Mouse (Mus musculus) cerebellum, adult 8-10 months (tissue): ENCODE data around the gene Jarid2.

Source experiments
- DNase-seq: peaks from one replicate; pipeline ENCODE4 v3.0.0; 2022

Jarid2 gene

GRCm38 (mm10) chr13:44784551-44784950 is 55.3 kb downstream of the Jarid2 start:
- DNase-seq, result no peak

GRCm38 (mm10) chr13:44786291-44786690 is 57.0 kb downstream of the Jarid2 start:
- DNase-seq, result peak; percentile 55

DNA sequence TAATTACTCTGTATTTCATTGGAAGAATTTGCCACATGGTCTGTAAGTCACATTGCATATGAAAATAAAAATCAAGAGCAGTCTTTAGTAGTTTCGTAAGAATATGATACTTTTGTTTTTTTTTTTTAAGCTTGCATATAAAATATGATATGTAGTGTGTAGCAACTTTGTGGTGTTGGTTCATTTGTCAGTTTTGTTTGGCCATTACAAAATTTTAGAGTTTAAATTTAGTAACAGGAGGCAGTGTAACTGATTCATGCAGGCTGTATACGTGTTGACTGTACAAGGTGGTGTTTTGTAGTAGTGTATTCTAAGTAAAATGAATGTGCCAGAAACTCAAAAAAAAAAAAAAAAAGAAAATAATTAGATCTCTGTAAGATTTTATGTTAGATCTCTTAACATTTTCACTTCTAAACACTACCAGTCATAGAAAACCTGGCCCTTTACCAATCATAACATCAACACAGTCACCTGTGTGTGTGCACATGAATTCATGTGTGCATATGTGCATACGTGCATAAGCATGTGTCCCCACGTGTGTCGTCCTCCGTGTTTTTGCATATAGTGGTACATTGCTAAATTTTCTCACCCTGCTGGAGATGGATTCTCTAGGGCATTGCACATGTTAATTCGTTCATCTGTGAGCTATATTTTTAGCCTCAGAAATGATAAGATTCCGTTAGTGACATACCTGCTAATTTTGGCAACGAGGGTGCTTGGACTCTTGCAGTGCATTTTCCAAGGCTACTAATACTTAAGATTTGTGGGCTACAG is 59.3 kb downstream of the Jarid2 start:
- no peak for DNase-seq

GRCm38 (mm10) chr13:44789982-44790381 is 60.7 kb downstream of the Jarid2 start:
- no peak for DNase-seq

DNA sequence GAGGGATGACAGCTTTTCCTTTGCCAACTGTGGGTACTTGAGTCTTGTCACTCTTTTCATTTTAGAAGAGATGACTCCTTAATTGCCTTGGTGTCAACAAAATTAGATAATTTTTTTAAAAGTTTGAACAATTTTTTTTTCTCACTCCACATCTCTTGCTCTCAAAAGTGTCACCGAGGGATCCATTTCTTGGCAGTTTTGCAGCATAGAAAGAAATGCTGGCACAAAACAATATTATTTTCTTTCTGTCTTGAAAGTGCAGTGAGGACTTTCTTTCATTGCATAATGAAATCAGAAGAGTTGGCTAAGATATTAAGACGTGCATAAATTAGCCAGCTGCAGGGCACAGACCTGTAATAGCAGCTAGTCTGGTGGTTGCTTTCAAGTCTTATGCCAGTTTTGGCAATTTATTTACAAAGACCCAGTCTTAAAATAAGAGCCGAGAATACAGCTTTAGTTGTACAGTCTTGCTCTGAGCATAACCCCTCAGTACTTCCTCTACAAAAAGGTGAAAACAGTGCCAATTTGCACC is 63.2 kb downstream of the Jarid2 start:
- no peak for DNase-seq

DNA sequence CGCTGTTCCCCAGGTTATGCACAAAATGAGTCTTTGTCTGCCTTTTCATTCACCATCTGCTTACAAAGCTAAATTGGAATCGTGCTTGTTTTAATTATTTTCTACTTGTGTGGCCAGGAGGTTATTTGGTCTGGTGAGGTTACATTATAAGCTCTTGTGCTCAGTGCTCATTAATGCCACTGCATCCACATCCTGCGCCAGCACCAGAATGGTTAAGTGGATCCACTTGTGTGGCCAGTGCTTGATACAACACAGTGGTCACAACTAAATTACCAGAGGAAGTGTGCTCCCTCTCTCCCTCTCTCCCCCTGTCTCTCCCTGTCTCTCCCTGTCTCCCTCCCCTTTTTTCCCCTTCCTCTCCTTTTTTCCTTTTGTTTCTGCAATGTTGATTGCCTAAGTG is 66.6 kb downstream of the Jarid2 start:
- DNase-seq, result no peak

- DNase-seq, result no peak
These were observed 67.5 kb downstream of the Jarid2 start for GRCm38 (mm10) chr13:44796775-44797174.

- no peak for DNase-seq
These were observed 69.0 kb downstream of the Jarid2 start for GRCm38 (mm10) chr13:44798280-44798679.

DNA sequence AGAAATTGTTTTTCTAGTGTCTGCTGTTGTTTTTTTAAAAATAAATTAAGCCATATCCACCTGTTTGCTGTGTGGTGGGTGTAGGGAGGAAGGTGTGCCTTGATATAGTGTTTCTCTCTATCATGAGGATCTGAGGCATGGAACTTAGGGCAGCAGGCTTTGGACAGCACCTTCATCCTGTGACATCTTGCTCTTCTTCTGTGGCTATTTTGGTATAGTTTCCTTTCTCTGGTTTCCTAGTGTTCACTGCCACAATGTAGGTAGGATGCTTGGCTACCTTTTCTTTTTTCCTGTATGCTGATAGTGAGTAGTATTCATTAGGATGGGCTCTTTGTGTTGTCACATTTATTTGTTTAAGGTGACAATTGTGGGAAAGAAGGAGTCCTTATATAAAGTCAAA is 69.9 kb downstream of the Jarid2 start:
- no peak for DNase-seq

DNA sequence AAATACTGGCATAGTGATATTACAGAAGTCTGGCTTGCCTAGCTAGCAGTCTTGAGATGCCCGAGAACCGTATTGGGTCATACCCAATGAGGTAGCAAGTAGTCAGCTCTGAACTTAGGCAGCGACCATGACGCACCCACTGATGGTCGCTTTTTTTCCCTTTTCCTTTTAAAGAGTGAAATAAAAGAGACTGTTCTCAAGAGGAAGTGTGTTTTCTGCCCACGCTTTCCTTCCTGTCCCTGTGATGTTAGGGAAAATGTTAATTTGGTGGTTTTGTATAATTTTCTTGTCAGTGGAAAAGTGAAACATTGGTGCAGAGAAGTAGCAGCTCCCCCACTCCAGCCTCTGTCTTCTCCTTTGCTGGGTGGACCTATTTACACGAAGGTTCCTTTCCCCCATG is 70.8 kb downstream of the Jarid2 start:
- DNase-seq, result no peak

- no peak for DNase-seq
These were observed 75.6 kb downstream of the Jarid2 start for GRCm38 (mm10) chr13:44804876-44805275.

- DNase-seq, result no peak
These were observed 79.0 kb downstream of the Jarid2 start for GRCm38 (mm10) chr13:44808307-44808706.

DNA sequence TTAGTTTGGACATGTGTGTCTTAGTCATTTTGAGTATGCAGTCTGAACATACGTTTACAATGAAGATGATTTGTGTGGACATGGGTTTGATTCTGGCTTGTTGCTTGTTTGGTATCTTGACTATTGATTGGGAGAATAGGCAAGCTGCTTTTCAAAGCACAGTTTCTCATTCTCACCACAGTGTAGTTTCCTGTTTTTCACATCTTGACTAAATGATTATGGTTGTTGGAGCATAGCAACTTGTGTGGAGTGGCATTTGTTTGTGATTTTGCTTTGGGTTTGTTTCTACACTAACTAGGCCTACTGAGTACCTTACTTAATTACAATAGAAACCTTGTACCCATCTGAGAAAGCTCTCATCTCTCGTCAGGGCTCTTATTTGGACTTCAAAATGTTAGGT is 81.7 kb downstream of the Jarid2 start:
- no peak for DNase-seq

GRCm38 (mm10) chr13:44811601-44812000 is 82.3 kb downstream of the Jarid2 start:
- no peak for DNase-seq

DNA sequence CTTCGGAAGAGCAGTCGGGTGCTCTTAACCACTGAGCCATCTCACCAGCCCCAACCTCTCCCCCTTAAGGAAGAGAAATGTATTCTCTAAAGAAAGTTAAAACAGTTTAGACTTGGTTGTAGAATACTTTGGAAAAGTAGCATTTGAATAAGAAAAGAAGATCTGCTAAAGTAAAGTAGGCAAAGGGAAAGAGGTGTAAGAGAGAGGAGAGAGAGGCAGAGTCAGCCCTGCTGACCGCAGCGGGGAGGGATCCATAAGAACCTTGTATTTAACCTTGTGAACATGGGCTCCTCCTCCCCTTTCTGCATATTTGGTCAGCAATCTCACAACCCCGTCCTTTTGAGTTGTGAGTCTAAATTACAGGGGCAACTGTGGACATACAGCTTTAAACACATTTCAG is 83.1 kb downstream of the Jarid2 start:
- DNase-seq, result no peak

DNA sequence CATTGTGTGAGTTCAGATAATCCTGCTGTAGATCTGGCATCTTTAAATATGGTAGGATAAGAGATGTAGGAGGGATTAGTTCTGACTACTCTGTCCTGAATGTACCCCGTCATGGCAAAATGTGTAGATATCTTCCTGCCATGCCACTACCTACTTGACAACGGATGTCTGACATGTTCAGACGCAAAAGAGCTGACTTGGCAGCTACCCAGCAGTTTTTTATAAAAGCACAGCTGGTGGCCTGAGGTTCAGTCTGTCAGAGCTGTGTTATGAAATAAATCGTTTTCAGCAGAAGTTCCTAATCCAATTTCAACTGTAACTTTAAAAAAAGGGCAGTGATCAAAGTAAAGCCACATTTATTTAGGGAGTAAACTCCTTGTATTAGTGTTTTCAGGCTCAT is 90.1 kb downstream of the Jarid2 start:
- DNase-seq, result no peak

DNA sequence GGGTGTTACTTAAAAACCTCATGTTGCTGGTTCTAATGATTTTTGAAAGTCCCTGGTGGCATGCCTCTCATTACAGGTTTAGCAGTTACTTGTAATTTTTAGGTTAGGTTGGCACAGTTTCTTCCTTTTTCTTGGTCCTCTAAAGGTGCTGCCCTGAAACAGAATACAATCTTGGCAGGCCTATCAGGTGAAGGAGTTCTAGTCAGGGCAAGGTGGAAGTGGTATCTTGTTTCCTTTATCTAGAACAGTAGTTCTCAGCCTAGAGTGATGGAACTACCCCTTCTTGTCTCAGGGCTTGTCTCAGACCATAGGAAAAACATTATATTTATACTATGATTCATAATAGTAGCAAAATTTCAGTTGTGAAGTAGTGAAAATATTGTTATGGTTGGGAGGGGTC is 93.3 kb downstream of the Jarid2 start:
- no peak for DNase-seq

- no peak for DNase-seq
These were observed 99.6 kb downstream of the Jarid2 start for GRCm38 (mm10) chr13:44828903-44829302.

DNA sequence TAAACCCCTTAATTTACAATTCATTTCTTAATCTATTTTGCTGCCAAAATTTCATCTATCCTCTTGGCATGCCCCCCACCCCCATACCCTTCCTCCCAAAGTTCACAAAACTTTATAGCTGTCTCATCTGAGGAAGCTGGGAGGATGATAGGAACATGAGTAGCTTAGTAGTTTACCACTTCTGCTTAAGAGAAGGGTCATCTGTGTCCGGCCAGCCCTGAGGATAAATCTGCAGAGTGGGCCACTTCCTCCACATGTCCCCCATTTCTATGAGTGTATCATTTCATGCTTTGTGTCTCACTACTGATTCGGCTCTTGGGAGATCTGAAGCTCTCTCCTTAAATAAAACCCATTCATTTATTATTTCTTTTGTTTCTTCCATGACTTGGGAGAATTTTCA is 102.8 kb downstream of the Jarid2 start:
- no peak for DNase-seq

GRCm38 (mm10) chr13:44832866-44833265 is 103.6 kb downstream of the Jarid2 start:
- no peak for DNase-seq

GRCm38 (mm10) chr13:44833353-44833752 is 104.1 kb downstream of the Jarid2 start:
- DNase-seq, result peak; percentile 62

DNA sequence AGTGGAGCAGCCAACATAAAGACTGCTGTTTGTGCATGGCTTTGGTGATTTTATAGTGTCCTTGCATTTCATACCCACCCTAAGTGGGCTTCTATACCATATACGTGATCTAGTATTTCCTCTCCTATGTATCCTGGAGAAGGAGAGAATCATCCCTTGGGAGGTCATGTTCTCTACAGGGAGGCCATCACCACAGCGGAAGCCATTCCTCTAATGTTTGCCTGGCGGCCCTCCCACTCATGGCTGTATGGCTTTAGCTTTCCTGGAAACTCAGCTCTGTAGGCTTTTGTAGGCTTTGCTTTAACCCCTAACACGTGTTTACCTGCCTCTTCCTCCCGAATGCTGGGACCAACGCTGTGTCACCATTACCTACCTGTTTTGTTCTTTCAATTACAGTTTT is 108.2 kb downstream of the Jarid2 start:
- no peak for DNase-seq

GRCm38 (mm10) chr13:44839866-44840835 is 110.9 kb downstream of the Jarid2 start:
- peak; percentile 82 for DNase-seq

DNA sequence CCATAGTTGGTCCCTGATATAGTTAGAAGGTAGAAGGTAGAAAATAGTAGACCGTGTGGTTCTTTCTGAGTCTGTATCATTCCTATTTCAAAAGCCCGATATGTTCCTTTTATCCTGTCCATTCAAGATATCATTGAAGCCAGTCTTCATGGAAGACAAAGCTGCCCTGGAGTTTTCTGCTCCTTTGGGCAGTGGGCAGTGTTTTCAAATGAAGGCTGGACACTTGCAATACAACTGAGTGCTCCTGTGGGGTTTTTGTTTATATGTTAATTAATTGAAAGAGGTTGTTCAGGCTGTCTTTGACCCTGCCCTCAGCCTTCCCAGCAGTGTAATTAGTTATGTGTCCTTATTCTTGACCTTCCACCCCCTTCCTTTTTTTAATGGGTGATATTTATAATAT is 122.2 kb downstream of the Jarid2 start:
- DNase-seq, result no peak
